Mouse (Mus musculus) lung, postnatal 25 days (tissue): ENCODE results near the gene Acot7.

Experiments used
- DNase-seq: peaks from one replicate; pipeline ENCODE4 v3.0.0; 2022; ENCODE audit warnings: low spot score

Acot7 gene

DNA sequence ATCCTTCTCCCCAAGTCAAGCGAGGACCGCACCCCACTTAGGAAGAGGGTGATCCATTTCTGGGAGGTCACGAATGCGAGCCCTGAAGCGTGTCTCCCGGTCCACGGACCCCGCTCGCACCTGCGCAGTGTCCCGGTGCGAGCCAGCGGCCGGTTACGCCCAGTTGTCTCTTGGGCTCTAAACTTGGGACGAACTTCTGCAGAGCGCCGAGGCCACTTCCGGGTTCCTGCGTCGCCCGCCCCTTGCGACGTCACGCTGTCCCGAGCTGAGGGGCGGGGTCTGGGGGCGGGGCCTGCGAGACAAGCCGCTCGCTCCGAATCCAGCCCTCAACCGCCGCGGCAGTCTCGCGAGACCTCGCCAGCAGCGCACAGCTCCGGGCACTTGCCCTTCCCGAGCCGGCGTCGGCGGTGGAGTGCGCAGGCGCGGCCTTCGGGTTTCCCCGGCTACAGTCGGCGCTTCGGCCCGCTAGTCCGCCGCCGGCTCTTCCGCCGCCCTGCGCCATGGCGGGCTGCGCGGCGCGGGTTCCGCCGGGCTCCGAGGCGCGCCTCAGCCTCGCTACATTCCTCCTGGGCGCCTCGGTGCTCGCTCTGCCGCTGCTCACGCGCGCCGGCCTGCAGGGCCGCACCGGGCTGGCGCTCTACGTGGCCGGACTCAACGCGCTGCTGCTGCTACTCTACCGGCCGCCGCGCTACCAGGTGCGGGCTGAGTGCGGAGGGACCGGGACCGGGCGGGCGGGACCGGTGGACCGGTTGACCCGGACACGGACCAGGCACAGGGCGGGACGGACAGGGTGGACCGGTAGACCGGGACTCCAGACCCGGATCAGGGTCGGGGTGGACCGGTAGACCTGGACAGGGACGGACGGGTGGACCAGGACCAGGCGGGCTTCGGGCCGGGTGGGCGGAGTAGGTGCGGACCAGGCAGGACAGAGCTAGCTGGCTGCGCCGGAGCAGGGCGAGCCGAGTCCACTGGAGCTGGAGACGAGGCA, 119.2 kb downstream of the Acot7 start, which contains the start of gene Icmt:
Gene Icmt, plus strand, starts transcription at position 354 of the 988 bp plus-strand sequence.
- peak; percentile 100 for DNase-seq

DNA sequence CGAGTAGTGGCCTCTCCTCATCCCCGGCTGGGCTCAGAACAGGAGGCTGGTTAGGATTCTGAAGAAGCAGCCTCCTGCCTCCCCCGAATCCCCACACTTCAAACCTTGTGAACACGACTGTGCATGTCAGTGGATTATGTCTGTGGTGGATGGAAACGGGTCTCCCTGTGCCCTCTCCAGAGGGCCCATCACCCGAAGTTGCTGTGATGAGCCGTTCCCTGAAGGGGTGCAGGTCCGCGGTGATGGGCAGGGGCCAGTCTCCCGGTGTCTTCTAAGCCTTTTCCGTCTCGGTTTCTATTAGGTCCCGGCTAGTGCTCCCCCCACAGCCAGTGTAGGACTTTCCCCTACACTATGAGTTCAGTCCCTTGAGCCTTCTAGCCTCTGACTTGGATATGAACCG, 120.9 kb downstream of the Acot7 start:
- no peak for DNase-seq

DNA sequence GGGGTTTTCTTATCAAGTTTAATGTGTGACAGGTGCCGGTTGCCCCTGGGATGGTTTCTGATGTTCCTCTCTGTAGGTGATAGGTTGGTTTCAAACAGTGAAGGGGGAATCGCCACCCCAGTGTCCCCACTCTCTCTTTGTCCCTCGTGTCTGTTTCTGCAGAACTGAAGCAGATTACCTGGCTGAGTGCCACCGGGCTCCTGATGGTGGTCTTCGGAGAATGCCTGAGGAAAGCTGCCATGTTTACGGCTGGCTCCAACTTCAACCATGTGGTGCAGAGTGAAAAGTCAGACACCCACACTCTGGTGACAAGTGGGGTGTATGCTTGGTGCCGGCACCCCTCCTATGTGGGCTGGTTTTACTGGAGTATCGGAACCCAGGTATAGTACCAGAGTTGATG, 122.4 kb downstream of the Acot7 start:
- no peak for DNase-seq

DNA sequence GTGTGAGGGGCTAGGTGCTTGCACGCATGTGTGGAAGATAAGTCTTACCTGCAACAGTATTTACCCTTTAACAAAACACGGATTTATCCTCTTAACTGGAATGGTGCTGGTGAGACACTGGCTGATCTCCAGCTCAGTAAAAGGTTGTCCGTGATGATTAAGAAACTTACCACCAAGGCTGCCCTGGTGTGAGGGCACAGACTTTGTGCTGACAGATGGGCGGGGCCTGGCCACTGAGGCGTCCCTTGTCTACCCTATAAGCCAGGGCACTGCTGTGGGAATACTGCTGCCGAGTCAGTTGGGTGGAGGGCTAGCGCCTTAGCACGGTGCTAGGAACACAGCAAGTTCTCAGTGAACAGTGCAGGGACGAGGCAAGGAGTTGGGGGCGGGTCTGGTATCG, 124.1 kb downstream of the Acot7 start:
- DNase-seq: no peak

DNA sequence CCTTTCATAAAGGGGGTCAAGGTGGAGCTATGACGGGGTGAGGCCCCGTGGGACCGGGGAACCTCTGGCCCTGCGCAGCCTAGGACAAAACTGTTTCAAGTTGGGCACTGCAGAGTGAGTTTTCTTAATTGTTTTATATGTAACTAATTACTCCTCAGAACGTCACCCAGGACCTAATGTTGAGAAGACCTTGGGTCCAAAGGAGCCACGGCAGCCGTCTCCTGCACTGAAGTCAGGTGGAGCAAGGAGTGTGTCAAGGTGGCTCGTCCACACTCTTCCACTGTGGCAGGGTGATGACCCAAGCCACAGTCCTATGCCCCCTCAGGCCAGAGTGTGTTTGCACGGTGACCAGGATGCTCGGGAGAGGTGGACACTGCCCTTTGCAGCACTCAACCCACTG, 125.2 kb downstream of the Acot7 start:
- no peak for DNase-seq

DNA sequence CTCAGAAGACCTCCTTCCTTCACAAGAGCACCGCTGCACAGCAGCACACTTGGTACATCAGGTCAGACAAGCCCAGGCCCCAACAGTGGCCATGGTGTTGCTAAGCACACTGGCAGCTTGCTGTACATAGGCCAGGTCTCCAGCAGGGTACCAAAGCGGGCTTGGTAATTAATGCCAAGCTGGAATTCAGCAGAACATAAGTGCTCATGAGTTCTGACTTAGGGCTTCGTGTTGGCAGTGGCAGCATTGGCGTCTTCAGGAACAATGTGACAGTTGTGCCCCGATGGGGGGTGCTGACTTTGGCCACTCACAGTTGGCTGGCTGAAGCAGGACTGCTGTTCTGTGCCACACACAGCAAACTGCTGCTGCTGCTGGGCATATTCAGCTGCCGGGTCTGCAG, 126.8 kb downstream of the Acot7 start:
- no peak for DNase-seq

DNA sequence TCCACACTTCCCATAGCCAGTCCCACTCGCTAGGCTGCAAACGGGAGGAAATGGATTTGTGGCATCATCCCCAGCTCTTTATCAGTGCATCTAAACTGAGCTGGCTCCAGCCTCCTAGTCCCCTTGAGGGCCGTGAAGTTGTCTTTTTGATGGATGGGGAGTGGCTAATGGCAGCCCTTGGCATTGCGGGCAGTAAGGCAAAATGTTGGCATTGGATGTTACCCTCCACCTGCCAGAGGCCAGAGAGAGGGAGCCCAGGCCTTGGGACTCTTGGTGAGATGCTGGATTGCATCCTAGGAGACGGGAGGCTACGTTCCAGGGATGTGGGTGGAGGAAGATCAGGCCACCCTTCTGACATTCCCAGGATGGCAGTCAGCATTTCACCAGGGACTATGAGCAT, 128.1 kb downstream of the Acot7 start:
- no peak for DNase-seq

DNA sequence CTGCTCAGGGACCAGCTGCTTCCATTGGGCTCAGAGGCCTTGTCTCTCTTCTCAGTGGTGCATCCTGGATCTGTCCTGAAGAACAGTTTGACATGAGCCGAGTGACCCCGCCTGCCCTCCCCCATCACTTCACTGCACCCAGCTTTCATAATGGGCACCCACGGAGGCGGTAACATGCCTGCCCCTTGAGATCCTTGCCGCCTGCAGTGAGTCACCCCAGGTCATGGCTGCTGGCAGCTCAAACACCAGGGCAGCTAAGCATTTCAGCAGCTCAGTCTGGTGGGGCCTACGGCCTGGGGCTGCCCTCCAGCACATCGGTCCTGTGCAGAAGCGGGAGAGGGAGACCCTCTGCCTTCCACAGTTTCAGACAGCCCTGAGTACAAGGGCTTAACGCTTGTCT, 129.6 kb downstream of the Acot7 start:
- no peak for DNase-seq

DNA sequence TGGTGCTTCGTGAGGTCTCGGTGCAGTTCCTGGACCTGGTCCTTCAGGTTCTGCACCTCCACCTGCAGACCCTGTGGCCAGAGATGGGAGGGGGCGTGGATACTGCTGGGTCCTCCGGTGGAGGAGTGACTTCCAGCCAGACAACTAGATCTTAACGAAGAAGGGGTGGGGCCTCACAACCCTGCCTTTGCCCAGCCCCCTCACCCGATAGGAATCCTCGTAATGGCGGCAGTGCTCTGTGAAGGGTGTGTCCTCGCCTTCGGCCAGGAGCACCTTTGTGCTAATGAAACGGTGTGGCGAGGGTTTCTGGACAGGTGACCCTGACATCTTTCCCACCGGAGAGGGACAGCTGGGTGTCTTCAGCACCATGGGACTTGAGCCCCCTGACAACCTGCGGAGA, 134.3 kb downstream of the Acot7 start:
- no peak for DNase-seq

DNA sequence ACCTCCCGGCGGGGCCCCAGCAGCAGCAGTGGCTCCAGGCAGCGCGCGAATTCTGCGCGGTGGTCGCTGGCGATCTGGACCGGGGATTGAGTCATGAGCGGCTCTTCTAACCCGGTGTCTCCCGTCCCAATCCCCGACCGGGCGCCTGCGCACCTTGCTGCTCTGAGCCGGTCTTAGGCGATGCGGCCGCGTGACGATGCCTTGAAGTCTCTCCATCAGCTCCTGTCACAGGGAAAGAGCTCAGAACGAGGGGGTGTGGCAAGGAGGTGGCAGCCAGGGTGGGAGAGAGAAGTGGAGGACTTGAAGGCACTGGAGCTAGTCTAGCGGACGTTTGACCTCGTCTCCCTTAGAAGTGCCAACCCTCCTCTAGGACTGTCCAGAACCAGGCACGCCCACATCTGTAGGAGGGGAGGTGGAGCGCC, 135.3 kb downstream of the Acot7 start:
- DNase-seq: no peak

DNA sequence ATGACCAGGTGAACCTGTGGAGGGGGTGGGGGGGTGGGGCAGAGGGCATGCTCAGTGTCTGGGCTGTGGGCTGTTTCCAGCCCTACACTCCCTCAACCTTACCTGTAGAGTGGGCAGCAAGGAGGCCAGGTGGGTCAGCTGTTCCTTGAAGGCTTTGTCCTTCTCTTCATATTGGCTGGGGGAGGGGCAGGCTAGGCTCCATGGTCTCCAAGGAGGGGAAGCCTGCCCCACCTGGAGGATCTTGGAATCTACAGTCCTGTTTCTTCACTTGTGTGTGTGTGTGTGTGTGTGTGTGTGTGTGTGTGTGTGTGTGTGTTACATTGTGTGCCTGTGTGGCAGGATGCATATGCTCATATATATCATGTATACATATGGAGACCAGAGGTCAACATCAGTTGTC, 136.0 kb downstream of the Acot7 start:
- DNase-seq: no peak

DNA sequence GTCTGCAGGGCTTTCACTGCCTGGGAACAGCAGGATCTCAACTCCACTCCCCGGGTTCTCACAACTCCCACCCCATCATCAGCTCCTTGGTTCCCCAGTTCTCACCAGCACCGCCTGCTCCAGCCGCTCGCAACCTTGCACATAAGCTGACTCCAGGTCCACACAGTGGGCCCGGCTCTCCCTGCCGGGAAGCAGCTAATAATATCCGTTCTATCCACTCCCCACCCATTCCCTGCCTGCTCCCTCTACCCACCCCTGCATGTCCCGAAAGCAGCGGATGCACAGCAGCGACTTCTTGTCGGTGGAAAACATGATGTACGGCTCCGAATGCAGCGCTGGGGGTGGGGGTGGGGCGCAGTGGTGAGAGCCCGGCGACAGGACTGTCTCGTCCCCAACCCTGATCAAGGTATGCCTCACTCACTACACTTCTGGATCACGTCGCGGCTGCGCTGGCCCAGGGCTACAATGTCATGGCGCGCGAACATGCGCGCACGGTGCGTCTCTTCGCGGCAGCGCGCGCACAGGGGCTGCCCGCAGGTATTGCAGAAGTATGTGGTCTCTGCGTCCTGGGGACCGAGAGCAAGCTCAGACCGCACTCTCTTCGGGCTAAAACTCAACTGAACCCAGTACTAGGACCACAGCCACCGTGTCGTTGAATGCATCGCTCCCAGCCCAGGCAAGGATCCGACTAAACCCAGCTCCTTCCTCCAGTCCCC, 137.7 kb downstream of the Acot7 start:
- DNase-seq: no peak

DNA sequence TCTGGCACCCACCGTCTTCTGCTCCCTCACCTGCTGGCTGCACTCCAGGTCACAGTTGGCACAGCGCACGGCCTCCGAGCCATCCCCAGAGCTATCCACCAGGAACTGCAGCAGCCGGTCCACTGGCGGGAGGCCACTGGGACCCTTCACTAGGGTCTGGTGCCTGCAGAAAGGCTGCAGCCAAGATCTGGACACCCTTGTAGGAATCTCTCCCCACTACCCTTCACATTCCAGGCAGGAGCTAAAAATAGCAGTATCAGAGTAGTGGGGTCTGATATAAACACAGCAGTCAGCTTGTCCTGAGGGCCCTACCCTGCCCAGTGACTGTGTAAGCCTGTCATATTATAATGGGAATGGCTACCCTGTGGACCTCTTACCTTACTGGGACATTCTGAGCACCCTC, 139.7 kb downstream of the Acot7 start:
- no peak for DNase-seq

DNA sequence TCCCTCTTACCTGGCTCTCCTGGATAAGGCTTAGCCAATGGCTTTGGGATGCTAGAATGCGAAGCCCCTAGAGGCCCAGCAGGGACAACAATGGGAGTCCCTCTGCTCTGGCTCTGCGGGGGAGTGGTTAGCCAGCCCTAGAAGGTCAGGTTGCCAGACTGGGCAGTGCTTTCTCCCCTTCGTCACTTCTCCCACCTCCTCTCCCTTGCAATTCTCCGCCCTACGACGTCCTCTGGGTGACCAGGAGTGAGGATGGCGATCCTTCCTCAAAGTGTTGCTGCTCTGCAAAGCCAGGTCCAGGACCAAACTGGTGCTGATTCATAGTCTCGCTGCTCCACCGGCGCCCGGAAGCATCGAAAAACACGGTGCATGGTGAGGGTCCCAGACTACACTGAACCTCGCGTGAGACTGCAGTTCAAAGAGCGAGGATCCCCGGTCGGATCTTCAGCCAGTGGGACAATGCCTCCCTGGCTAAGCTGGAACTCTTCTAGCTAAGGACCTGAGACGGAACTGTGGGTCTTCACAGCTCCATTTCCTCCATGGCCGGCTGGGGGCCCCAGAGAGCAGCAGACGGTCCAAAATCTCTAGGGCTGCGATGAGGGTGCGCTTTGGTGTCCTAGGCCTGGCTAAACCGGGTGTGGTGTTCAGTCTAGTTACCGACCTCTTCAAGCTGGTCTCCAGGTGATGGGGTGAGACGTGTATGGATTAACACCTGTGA, 140.7 kb downstream of the Acot7 start, which contains the start of gene Rnf207:
Gene Rnf207, minus strand, starts transcription at position 477 of the 718 bp plus-strand sequence.
- DNase-seq: peak; percentile 46
